Mouse (Mus musculus): ENCODE data around the gene Znfx1.

Znfx1 gene
- long read RNA-seq, experiment 1, partial matches to known transcripts: 1 of 8 reads
- long read RNA-seq, experiment 1, other reads (novel, unspliced or antisense): 7 of 8 reads
- long read RNA-seq, experiment 2, partial matches to known transcripts: 5 of 12 reads
- long read RNA-seq, experiment 2, other reads (novel, unspliced or antisense): 5 of 12 reads

GRCm38 (mm10) chr2:167062965-167063880 is at the start of gene Znfx1:
TSS of gene Znfx1 (minus strand) at chr2:167063015.
- intact Hi-C loops (cut with DNase I): loop anchor here (10.0 kb wide), 1 partner anchor 362 kb away; the partner anchor contains the start of gene Slc9a8

DNA sequence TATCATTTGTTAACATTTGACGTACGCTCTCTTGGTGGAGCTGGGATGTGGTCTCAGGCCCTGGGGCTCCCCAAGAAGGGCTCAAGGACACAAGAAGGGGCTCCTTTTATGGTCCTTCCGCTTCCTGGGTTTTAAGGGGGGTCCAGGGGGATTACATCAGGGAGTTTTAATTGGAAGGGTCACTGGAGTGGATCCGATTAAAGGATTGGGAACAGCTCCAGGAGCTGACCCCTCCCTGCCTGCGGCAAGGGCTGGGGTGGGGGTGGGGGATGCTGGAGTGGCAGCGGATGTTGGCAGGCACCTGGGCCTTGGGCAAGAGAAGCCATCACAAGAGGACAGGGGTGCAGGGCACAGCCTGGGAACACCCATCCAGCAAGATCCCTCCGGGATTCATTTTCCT is 49.4 kb upstream of the Znfx1 start:
- intact Hi-C loops (cut with DNase I): loop anchor here (1.0 to 5.0 kb wide), 3 partner anchors 40 to 106 kb away; partner anchors contain the start of gene Kcnb1

DNA sequence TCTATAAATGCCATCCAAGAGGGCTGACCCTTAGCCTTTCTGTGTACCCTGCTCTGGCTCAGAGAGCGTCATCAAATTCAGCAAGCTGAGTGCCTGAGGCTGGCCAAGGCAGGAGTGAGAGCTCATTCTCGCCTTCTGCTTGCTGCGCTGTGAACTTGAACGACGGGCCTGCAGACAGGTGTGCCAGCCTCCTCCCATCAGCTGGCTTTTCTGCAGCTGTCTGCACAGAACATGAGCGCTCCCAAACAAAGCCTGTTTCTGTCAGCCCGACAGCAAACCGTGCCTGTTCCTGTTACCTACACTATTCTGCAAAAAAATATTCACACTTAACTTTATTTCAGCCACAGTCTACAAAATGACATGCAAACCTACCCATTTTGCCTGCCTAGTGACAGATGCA is 46.7 kb upstream of the Znfx1 start:
- intact Hi-C loops (cut with DNase I): no loop called here

DNA sequence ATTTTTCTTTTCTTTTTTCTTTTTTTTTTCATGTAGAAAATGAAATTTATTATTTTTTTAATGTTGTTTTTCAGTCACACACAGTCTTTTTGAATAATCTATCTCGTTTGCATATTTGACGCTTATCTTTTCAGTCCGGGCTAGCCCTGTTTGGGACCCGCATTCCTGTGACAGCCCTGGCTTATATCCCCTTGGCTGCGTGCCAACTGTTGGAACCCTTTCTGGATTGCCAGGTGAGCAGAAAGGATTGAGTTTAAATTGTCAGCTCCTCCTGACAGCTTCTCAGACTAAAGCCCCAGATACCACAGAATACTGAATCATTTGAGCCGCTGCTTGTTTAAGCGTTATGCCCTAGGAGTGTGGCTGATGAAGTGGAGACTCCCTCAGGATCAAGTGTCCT is 40.7 kb upstream of the Znfx1 start:
- intact Hi-C loops (cut with DNase I): no loop called here

- intact Hi-C loops (cut with DNase I): no loop called here
Observed at GRCm38 (mm10) chr2:167101743-167102441, 39.1 kb upstream of the Znfx1 start.

DNA sequence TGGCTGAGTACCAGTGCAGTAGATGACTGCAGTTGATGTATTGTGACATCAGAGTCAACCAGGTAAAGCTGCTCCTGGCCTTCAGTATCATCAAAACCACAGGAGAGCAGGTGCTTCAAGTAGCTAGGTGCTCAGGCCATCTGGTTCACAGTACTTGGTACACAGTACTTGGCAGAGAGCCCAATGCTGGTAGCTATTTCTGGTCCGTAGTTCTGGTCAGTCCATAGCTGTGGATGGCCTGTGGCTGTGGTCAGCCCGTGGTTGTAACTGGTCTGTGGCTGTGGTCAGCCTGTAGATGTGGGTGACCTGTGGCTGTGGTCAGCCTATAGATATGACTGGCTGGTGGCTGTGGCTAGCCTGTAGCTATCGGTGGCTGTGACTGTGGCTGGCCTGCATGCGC is 31.9 kb upstream of the Znfx1 start:
- intact Hi-C loops (cut with DNase I): no loop called here

- intact Hi-C loops (cut with DNase I): no loop called here
Observed at GRCm38 (mm10) chr2:167093171-167093900, 30.5 kb upstream of the Znfx1 start.

- intact Hi-C loops (cut with DNase I): no loop called here
Observed at GRCm38 (mm10) chr2:167090271-167090670, 27.5 kb upstream of the Znfx1 start.

DNA sequence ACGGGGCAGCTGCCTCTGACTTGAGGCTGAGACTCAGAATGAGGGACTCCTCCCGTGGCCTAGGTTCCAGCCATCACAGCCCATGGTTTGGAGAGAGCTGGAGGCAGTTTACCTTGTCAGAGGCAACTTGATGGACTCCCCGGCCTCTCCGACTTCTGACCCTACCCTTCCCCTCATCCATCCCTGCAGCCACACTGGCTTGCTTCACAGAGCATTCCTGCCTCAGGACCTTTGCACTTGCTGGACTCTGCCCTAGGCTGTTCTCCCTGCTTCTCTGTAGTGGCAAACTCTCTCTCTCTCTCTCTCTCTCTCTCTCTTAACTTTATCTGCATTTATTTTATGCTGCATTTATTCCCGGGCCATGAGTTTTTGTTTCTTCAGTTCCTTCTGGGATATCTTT is 24.0 kb upstream of the Znfx1 start:
- intact Hi-C loops (cut with DNase I): no loop called here

- intact Hi-C loops (cut with DNase I): no loop called here
Observed at GRCm38 (mm10) chr2:167086092-167086491, 23.3 kb upstream of the Znfx1 start.

GRCm38 (mm10) chr2:167081639-167082038 is 18.8 kb upstream of the Znfx1 start:
- intact Hi-C loops (cut with DNase I): no loop called here

GRCm38 (mm10) chr2:167081135-167081534 is 18.3 kb upstream of the Znfx1 start:
- intact Hi-C loops (cut with DNase I): no loop called here

DNA sequence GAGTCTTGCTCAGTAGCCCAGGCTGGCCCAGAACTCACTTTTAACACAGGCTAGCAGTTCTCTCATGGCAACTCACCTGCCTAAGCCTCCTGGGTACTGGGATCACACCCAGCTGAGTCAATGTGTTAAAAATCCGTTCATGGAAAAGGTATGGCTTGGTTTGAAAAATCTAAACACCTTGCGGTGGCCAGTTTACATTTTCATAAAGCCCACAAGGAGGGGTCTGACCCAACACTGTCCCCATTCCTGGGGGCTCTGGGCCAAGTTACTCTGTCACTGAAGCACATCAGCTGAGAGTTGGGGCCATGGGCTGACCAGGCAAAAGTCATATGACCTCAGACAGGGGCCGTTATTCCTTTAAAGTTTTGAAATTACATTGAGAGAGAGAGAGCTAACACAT is 17.6 kb upstream of the Znfx1 start:
- intact Hi-C loops (cut with DNase I): no loop called here

DNA sequence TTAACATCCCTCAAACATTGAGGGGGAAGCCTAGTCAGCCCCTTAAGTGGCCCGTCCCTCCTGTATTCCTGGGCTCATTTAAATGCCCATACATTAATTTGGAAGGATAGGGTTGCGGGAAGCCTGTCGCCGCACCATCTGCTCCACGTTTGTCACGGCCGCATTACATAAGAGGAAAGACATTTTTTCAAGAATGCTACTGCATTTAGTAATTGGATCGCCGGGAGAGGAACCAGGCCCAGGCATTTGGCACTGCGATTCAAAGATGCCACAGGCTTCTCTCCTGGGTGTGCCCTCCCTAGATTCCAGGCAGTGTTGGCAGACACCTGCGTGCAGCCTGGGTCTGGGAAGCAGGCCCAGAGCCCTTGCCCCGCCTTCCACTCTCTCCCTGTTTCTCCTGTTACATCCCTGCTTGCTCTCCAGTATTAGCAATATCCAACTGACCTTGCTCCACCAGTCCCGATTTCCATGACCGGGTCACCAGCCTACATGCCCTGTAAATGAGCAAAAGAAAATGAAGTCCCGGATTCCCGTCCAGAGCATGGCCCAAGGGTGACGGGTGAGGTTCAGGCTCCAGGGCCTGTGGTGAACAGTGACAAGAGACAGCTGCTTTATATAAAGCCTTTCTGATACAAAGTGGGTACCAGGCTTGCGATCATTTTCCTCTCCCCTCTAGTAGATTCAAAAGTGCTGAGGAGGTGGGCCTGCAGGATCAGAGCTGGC is 16.9 kb upstream of the Znfx1 start:
- intact Hi-C loops (cut with DNase I): no loop called here

DNA sequence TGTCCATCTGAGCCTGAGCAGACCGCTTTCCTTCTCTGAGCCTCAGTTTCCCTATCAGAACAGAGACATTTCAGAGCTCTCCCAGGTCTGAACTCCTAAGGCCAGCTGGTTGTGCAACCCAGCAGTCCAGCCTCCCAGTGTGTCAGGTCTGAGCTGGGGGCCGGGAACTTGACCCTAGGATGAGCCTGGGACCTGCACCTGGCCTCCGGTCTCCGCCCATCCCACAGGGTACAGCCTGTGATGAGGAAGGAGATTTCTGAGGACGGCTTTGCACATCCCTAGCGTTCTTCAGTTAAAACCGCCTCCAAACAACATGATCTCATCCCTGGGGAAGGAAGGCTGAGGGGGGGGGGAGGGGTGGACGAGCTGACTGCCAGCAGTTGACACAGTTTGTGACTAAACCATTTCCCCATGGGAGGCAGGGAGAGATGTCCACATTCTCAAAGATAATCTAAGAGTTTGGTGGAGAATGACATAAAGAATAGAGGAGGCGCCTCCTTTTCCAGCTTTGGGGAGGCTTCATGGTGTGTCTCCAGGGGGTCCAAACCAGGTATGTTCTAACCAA is 16.2 kb upstream of the Znfx1 start:
- intact Hi-C loops (cut with DNase I): no loop called here

GRCm38 (mm10) chr2:167078486-167078885 is 15.7 kb upstream of the Znfx1 start:
- intact Hi-C loops (cut with DNase I): no loop called here

DNA sequence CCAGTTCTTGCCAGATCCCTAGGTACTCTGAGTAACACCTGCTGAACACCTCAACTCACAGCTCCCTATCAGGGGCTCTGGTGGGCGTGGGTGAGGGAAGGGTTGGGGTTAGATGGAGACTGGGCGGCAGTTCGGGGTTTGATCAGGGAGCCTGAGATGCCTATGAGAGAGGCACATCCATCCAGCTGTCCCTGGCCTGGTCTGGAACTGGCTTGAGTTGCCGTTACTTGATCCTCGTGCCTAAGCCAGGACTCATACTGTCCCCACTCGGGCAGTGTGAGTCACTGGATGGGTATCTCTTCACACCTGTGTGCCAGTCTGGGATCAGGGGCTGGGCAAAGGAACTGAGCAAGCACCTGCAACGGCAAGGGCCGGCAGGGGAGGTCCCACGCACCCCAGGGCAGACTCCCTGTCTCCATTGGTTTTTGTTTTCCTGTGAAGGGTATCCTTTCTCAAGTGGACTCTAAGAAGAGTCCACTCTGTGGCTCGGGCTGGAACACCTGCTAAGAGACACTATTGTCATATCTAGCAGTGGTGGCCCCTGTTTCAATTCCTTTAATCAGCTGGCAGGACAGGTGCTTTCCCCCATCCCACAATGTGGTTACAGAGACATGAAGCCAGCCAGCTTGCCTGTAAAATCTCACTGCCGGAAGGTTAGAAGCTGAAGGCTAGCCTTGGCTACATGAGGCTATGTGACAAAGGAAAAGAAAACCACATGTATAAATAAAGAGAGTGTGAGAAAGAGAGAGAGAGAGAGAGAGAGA is 14.6 kb upstream of the Znfx1 start:
- intact Hi-C loops (cut with DNase I): no loop called here

DNA sequence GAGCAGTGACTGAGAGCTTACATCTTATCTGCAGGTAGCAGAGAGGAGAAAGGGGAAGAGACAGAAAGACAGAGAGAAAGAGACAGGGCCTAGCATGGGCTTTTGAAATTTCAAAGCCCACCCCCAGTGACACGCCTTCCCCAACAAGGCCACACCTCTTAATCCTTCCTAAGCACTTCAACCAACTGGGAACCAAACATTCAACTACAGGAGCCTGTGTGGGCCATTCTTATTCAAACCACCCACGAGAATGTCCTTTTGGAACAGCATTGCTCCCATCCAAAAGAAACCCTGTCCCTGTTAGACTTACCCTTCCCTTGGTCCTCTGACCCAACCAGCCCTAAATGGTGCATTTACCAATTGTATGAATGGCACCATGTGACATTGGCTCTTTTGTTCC is 13.9 kb upstream of the Znfx1 start:
- intact Hi-C loops (cut with DNase I): no loop called here

- intact Hi-C loops (cut with DNase I): no loop called here
Observed at GRCm38 (mm10) chr2:167076352-167076751, 13.5 kb upstream of the Znfx1 start.
